Mouse (Mus musculus) heart, embryonic 11.5 days (tissue): ENCODE measurements around the gene Etfa. TPM values are rescaled to one million over a fixed set of nuclear protein-coding genes. Genes with fewer than 3 reads are reported as not detected.
A peak's percentile ranks its signal among the peaks of the same experiment; 100 is the strongest.

Source experiments
- ATAC-seq: fragments of 200-750 bp; cut with Nextera tagmentation; replicated peaks from 2 replicates; pipeline ENCODE4 v1.8.0; 2017; ENCODE audit warnings: moderate library complexity; ENCODE audit not compliant: insufficient number of reproducible peaks, low FRiP score, low TSS enrichment
- H3K27ac ChIP-seq: fragments of 300-500 bp; sonication (generic); 2 replicates; pipeline ENCODE4 v1.5.1; 2014; ENCODE audit warnings: mild to moderate bottlenecking, low read depth, low read length
- H3K27me3 ChIP-seq: fragments of 300-500 bp; sonication (generic); 2 replicates; pipeline ENCODE4 v1.6.1; 2014; ENCODE audit warnings: mild to moderate bottlenecking, low read length, mixed read lengths; ENCODE audit not compliant: control insufficient read depth, insufficient read depth
- H3K36me3 ChIP-seq: fragments of 300-500 bp; sonication (generic); 2 replicates; pipeline ENCODE4 v1.6.1; 2014; ENCODE audit warnings: mild to moderate bottlenecking, low read length, moderate library complexity, mixed read lengths; ENCODE audit not compliant: control insufficient read depth, insufficient read depth
- H3K4me1 ChIP-seq: fragments of 300-500 bp; sonication (generic); 2 replicates; pipeline ENCODE4 v1.6.1; 2014; ENCODE audit warnings: low read length; ENCODE audit not compliant: control insufficient read depth, insufficient read depth
- H3K4me2 ChIP-seq: fragments of 300-500 bp; sonication (generic); 2 replicates; pipeline ENCODE4 v1.6.1; 2014; ENCODE audit warnings: mild to moderate bottlenecking, moderate library complexity
- H3K4me3 ChIP-seq: fragments of 300-500 bp; sonication (generic); 2 replicates; pipeline ENCODE4 v1.5.1; 2014; ENCODE audit warnings: low read depth, low read length
- H3K9ac ChIP-seq: fragments of 300-500 bp; sonication (generic); 2 replicates; pipeline ENCODE4 v1.6.1; 2014; ENCODE audit warnings: mild to moderate bottlenecking, low read depth, low read length, moderate library complexity
- H3K9me3 ChIP-seq: fragments of 300-500 bp; sonication (generic); replicated peaks from 2 replicates; pipeline ENCODE4 v1.6.1; 2016; ENCODE audit warnings: low read length; ENCODE audit not compliant: control insufficient read depth
- WGBS: fragments of 180-500 bp; shearing (Covaris S2); extraction: QIAGEN DNeasy Blood & Tissue Kit; methylation state at CpG from one replicate; pipeline ENCODE4 v1.1.7; 2014; ENCODE audit not compliant: insufficient replicate concordance; 5-methylcytosine and 5-hydroxymethylcytosine counted together
- polyA plus RNA-seq: library from polyadenylated mRNA; unstranded; fragments of >200 nt; fragmentation: Nextera tagmentation; extraction: Ambion mirVana; gene quantifications from 2 replicates; pipeline ENCODE4 v1.2.1, GENCODE M21; 2014

The Etfa gene
- polyA plus RNA-seq: 283 and 296 TPM in 2 replicates

DNA sequence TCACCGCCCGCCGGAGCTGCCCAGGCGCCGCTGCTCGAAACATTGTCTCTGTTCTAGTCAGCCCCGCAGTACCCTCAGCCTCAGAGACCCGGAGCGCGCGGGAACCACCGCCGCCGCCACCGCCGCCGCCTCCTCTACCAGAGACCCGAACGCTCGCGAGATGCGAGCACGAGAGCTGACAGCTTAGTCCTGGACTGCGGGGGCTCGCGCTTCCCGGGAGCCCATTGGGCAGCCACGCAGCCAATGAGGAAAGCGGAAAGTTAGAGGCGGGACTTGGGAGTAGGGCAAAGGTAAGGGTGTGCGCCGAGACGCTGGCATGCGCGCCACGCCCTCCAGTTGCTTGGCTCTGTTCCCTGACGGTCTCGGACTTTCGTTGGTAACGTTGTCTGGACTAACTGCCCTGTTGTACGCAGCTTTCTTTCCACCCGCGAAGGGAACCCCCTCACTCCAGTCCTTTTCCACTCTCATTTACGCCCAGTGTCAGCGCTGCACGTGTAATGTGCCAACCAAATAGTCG lies at the start of gene Etfa:
Etfa (minus strand) TSS at position 217 of the 517 bp plus-strand sequence.
- Histone ChIP-seq H3K9me3 (no peaks in the 10 kb centered on the region), H3K4me2 (peak within 1 kb of the TSS; percentile 81), H3K4me3 (peak within 1 kb of the TSS; percentile 85), H3K27ac (peak within 1 kb of the TSS; percentile 90), H3K9ac (peak within 1 kb of the TSS; percentile 97), H3K36me3 (no peaks in the 10 kb centered on the region), H3K4me1 (peaks cover 3% of the 10 kb centered on the region; the same call in 1 of the 2 replicates), H3K27me3 (peaks cover 12% of the 10 kb centered on the region)
- peak; percentile 98 for ATAC-seq
- WGBS: under 1% methylated on average over 47 of the region's 47 CpGs

DNA sequence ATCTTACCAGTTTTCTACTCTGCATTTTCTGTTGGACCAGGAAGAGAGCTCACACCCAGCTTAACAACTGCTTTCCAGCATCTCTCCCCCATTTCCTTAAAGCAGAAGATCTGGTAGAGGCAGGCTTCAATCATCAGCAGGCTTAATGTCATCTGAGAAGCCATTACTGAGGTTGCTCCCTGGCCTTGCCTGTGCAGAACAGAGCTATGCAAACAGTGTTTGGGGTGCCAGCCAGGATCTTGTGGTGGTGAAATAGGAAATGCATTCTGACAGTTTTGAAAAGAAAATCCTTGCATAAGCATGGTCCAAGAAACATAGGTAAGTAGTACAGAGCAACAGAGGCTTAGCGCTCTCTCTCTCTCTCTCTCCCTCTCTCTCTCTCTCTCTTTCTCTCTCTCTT lies 48.9 kb upstream of the Etfa start:
- H3K4me3 ChIP-seq: no peak overlapping the region
- no peaks in the 10 kb centered on the region for H3K9me3 ChIP-seq
- H3K4me2 ChIP-seq: no peak overlapping the region
- no peak overlapping the region for H3K27ac ChIP-seq
- ATAC-seq: no peak
- no peaks in the 10 kb centered on the region for H3K36me3 ChIP-seq
- H3K27me3 ChIP-seq: no peaks in the 10 kb centered on the region
- H3K4me1 ChIP-seq: no peaks in the 10 kb centered on the region
- WGBS: 89% methylated on average over 1 of the region's 1 CpGs
- H3K9ac ChIP-seq: no peak overlapping the region

- Histone ChIP-seq H3K4me2 (no peak overlapping the region), H3K9ac (no peak overlapping the region), H3K9me3 (no peaks in the 10 kb centered on the region), H3K4me1 (peaks cover 3% of the 10 kb centered on the region; the same call in 1 of the 2 replicates), H3K27ac (no peak overlapping the region), H3K27me3 (no peaks in the 10 kb centered on the region; the same call in 1 of the 2 replicates), H3K4me3 (no peak overlapping the region), H3K36me3 (no peaks in the 10 kb centered on the region)
- no peak for ATAC-seq
- 8% methylated on average over 1 of the region's 1 CpGs for WGBS
Observed at GRCm38 (mm10) chr9:55554986-55555385, 42.9 kb upstream of the Etfa start.

DNA sequence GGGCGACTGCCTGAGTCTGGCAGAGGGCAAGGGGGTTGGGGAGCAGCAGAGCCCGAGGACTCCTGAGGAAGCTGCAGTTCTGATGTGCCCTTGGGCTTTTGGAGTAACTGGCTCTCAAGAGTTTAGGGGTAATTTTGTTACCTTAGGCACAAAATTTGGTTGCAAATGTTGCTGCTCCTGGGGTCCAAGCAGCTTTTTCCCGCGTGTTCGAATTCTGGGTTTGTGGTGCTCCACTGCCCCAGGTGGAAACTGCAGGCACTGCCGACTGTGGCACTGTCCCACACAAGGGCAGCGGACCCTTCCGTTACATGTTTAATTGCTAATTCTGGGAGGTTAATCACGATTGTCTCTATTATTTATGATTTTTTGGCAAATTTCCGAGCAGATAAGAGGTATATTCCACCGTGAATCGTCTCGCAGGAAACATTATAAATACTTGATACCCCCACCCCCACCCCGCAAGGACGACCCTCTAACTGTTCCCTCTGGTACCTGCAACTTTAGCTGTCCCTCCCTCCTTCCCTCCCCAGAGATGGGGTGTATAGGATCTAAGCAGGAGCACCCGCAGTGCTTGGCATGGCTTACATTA lies 37.4 kb upstream of the Etfa start:
- peaks cover 52% of the 10 kb centered on the region for H3K27me3 ChIP-seq
- H3K4me3 ChIP-seq: peak overlapping the region; percentile 21
- H3K9me3 ChIP-seq: no peaks in the 10 kb centered on the region
- no peak for ATAC-seq
- peaks cover 14% of the 10 kb centered on the region for H3K4me1 ChIP-seq
- H3K36me3 ChIP-seq: no peaks in the 10 kb centered on the region
- 8% methylated on average over 16 of the region's 16 CpGs for WGBS
- no peak overlapping the region for H3K27ac ChIP-seq
- no peak overlapping the region for H3K9ac ChIP-seq
- peak overlapping the region; percentile 54 for H3K4me2 ChIP-seq

DNA sequence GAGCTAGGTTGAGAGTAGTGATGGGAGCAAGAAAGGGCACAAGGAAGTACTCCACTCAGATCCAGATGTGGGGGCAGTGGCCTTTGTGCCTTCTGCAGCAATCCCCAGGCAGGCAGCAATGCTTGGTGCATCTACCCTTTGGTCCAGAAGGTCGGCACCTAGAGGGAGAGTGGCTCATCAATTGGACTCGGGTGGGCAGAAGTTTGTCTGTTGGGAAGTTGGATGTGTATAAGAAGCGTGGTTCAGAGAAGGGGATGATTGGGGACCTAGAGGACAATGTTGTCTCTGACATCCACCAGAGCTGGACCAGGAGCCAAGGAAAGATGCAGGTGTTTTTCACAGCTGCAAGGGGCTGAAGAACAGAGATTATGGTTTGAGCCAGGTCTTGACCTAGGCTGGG lies 36.8 kb upstream of the Etfa start:
- H3K9ac ChIP-seq: no peak overlapping the region
- H3K9me3 ChIP-seq: no peaks in the 10 kb centered on the region
- peaks cover 57% of the 10 kb centered on the region for H3K27me3 ChIP-seq
- H3K4me3 ChIP-seq: no peak overlapping the region
- no peaks in the 10 kb centered on the region for H3K36me3 ChIP-seq
- H3K4me2 ChIP-seq: peak overlapping the region; percentile 54; the same call in 1 of the 2 replicates
- WGBS: 13% methylated on average over 3 of the region's 3 CpGs
- no peak for ATAC-seq
- peaks cover 19% of the 10 kb centered on the region for H3K4me1 ChIP-seq
- no peak overlapping the region for H3K27ac ChIP-seq

DNA sequence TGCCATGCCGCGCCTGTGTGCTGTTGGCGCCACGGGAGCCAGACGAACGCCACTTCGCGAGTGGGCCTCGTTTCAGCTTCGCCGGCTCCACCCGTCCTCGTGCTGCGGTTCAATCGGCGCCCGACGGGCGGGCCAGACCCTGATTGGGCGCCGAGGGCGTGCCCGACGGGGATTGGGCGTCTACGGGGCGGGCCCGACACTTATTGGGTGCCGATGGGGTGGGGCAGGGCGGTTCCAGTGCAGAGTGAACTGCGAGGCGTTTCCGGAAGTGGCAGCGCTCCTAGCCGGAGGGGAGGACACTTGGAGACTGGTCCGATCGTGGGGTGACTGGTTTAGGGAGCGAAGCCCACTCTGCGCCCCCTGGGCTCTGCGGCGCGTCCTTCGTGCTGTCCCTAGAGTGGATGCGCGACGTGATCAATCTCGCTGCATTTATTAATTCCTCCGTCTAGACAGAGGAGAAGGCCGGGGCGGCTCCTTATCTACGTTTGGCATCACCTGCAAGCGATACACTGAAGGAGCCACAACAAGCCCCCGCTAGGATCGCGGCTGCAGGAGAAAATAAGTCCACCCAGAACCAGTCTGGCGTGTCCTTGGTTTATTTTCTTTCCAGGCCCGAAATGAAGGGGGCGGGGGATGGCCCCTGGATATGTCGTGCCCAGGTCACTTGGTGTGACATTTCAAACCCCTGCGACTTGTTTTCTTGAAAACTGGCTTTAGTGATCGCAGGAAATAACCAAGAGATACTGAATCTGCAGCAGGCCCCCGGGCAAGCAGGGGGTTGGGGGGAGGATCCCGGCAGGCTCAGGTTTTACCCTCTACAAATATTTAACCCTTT lies 34.4 kb upstream of the Etfa start:
- Histone ChIP-seq H3K27ac (no peak overlapping the region), H3K4me2 (peak overlapping the region; percentile 57), H3K4me3 (peak overlapping the region; percentile 40), H3K36me3 (no peaks in the 10 kb centered on the region), H3K9me3 (no peaks in the 10 kb centered on the region), H3K27me3 (peaks cover 81% of the 10 kb centered on the region), H3K9ac (no peak overlapping the region), H3K4me1 (peaks cover 28% of the 10 kb centered on the region)
- WGBS: 2% methylated on average over 63 of the region's 63 CpGs
- ATAC-seq: peak; percentile 19; the same call in 1 of the 2 replicates

DNA sequence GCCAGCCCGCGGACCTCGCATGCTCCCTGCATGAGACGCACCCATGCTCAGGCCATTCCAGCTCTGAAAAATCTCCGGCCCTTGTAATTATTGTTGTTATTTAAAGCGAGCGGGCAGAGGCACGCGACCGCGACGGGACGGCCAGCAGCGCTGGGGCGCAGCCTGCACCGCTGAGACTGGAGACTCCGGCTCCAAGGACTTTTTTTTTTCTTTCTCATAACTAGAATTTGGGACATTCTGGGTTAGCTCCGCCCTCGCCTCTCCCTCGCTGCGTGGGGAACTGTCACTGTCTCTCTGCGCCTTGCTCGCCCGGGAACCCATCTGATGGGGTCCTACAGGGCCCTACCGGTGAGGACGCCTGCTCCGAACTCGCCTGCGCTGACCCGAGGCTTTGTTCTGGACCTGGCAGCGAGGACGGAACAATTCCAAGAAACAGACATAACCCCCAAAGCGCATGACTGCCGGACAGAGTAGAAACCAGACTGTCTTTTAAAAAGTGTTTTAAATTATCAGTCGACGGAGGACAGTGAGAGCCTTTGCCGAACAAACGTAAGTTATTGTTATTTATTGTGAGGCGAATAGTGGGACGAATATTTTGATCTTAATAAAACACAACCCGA lies 33.6 kb upstream of the Etfa start:
- Histone ChIP-seq H3K4me1 (peaks cover 28% of the 10 kb centered on the region), H3K4me3 (peak overlapping the region; percentile 40), H3K9ac (no peak overlapping the region), H3K27me3 (peaks cover 86% of the 10 kb centered on the region), H3K27ac (no peak overlapping the region), H3K9me3 (no peaks in the 10 kb centered on the region), H3K36me3 (no peaks in the 10 kb centered on the region), H3K4me2 (peak overlapping the region; percentile 59)
- WGBS: 7% methylated on average over 41 of the region's 41 CpGs
- no peak for ATAC-seq

GRCm38 (mm10) chr9:55544861-55545555 lies 33.0 kb upstream of the Etfa start:
- Histone ChIP-seq H3K36me3 (no peaks in the 10 kb centered on the region), H3K4me2 (peak overlapping the region; percentile 59), H3K4me1 (peaks cover 28% of the 10 kb centered on the region), H3K27ac (no peak overlapping the region), H3K4me3 (peak overlapping the region; percentile 40), H3K9ac (no peak overlapping the region), H3K27me3 (peaks cover 90% of the 10 kb centered on the region), H3K9me3 (no peaks in the 10 kb centered on the region)
- 2% methylated on average over 30 of the region's 30 CpGs for WGBS
- no peak for ATAC-seq
